Mouse (Mus musculus): Measurements from ENCODE around the gene Mcm3. TPM values are rescaled to one million over a fixed set of nuclear protein-coding genes. Genes with fewer than 3 reads are reported as not detected.

Mcm3 gene
- polyA plus RNA-seq, 1 experiment from 2014 or later, result 67.6 TPM

GRCm38 (mm10) chr1:20832473-20833140 lies 12.5 kb upstream of the Mcm3 start:
- WGBS, result 66% methylated on average over 5 of the region's 5 CpGs
- Histone ChIP-seq H3K9me3 (replicated peaks) (no peaks in the 10 kb centered on the region), H3K4me1 (replicated peaks) (no peaks in the 10 kb centered on the region), H3K27ac (no peak overlapping the region), H3K4me2 (no peak overlapping the region), H3K9ac (no peak overlapping the region), H3K4me3 (no peak overlapping the region), H3K27me3 (no peaks in the 10 kb centered on the region), H3K36me3 (no peaks in the 10 kb centered on the region)
- no peak for ATAC-seq (replicated peaks; ENCODE audit: insufficient number of reproducible peaks, insufficient read depth, low FRiP score, low read depth)

- H3K4me1 ChIP-seq (replicated peaks), result no peaks in the 10 kb centered on the region
- no peak for ATAC-seq (replicated peaks; ENCODE audit: insufficient number of reproducible peaks, insufficient read depth, low FRiP score, low read depth)
- H3K4me3 ChIP-seq, result no peak overlapping the region
- no peak overlapping the region for H3K27ac ChIP-seq
- H3K36me3 ChIP-seq, result no peaks in the 10 kb centered on the region
- H3K9me3 ChIP-seq (replicated peaks), result no peaks in the 10 kb centered on the region
- H3K27me3 ChIP-seq, result no peaks in the 10 kb centered on the region
- no peak overlapping the region for H3K4me2 ChIP-seq
- H3K9ac ChIP-seq, result no peak overlapping the region
- WGBS, result 65% methylated on average over 1 of the region's 1 CpGs
Measured at GRCm38 (mm10) chr1:20830546-20830945, 10.4 kb upstream of the Mcm3 start.

GRCm38 (mm10) chr1:20828061-20828460 lies 7.9 kb upstream of the Mcm3 start:
- 79% methylated on average over 2 of the region's 2 CpGs for WGBS
- no peaks in the 10 kb centered on the region for H3K4me1 ChIP-seq (replicated peaks)
- H3K27ac ChIP-seq, result no peak overlapping the region
- no peak overlapping the region for H3K4me3 ChIP-seq
- H3K9ac ChIP-seq, result no peak overlapping the region
- H3K36me3 ChIP-seq, result no peaks in the 10 kb centered on the region
- H3K4me2 ChIP-seq, result no peak overlapping the region
- no peak for ATAC-seq (replicated peaks; ENCODE audit: insufficient number of reproducible peaks, insufficient read depth, low FRiP score, low read depth)
- H3K9me3 ChIP-seq (replicated peaks), result no peaks in the 10 kb centered on the region
- H3K27me3 ChIP-seq, result no peaks in the 10 kb centered on the region

- H3K4me1 ChIP-seq (replicated peaks), result no peaks in the 10 kb centered on the region; the same call in 1 of the 2 replicates
Measured at GRCm38 (mm10) chr1:20825036-20825435, 4.9 kb upstream of the Mcm3 start.

GRCm38 (mm10) chr1:20823906-20824305 lies 3.8 kb upstream of the Mcm3 start:
- H3K9ac ChIP-seq, result no peak overlapping the region
- WGBS, result 73% methylated on average over 2 of the region's 2 CpGs

More at GRCm38 (mm10) chr1:20825036-20825435, 4.9 kb upstream of the Mcm3 start:
- no peak overlapping the region for H3K4me3 ChIP-seq
- no peaks in the 10 kb centered on the region for H3K27me3 ChIP-seq
- H3K27ac ChIP-seq, result no peak overlapping the region
- H3K4me2 ChIP-seq, result no peak overlapping the region
- ATAC-seq (replicated peaks; ENCODE audit: insufficient number of reproducible peaks, insufficient read depth, low FRiP score, low read depth), result no peak
- no peaks in the 10 kb centered on the region for H3K36me3 ChIP-seq
- no peaks in the 10 kb centered on the region for H3K9me3 ChIP-seq (replicated peaks)
- H3K9ac ChIP-seq, result no peak overlapping the region

GRCm38 (mm10) chr1:20823471-20823870 lies 3.4 kb upstream of the Mcm3 start:
- no peak overlapping the region for H3K4me3 ChIP-seq
- H3K4me1 ChIP-seq (replicated peaks), result peaks cover 3% of the 10 kb centered on the region
- H3K4me2 ChIP-seq, result no peak overlapping the region
- H3K9ac ChIP-seq, result no peak overlapping the region
- 58% methylated on average over 4 of the region's 4 CpGs for WGBS
- H3K27me3 ChIP-seq, result no peaks in the 10 kb centered on the region
- H3K36me3 ChIP-seq, result no peaks in the 10 kb centered on the region
- no peak for ATAC-seq (replicated peaks; ENCODE audit: insufficient number of reproducible peaks, insufficient read depth, low FRiP score, low read depth)
- H3K9me3 ChIP-seq (replicated peaks), result no peaks in the 10 kb centered on the region
- no peak overlapping the region for H3K27ac ChIP-seq

More at GRCm38 (mm10) chr1:20823906-20824305, 3.8 kb upstream of the Mcm3 start:
- Histone ChIP-seq H3K27ac (no peak overlapping the region), H3K4me1 (replicated peaks) (no peaks in the 10 kb centered on the region; the same call in 1 of the 2 replicates), H3K36me3 (no peaks in the 10 kb centered on the region), H3K27me3 (no peaks in the 10 kb centered on the region), H3K4me3 (no peak overlapping the region), H3K9me3 (replicated peaks) (no peaks in the 10 kb centered on the region), H3K4me2 (no peak overlapping the region)
- ATAC-seq (replicated peaks; ENCODE audit: insufficient number of reproducible peaks, insufficient read depth, low FRiP score, low read depth), result no peak

GRCm38 (mm10) chr1:20820959-20821358 lies 847 bp upstream of the Mcm3 start:
- no peak for ATAC-seq (replicated peaks; ENCODE audit: insufficient number of reproducible peaks, insufficient read depth, low FRiP score, low read depth)
- no peak overlapping the region for H3K27ac ChIP-seq
- WGBS, result 76% methylated on average over 4 of the region's 4 CpGs
- H3K9ac ChIP-seq, result no peak overlapping the region
- H3K36me3 ChIP-seq, result peaks cover 12% of the 10 kb centered on the region
- H3K27me3 ChIP-seq, result no peaks in the 10 kb centered on the region
- peaks cover 7% of the 10 kb centered on the region for H3K4me1 ChIP-seq (replicated peaks)
- H3K4me3 ChIP-seq, result no peak overlapping the region
- no peaks in the 10 kb centered on the region for H3K9me3 ChIP-seq (replicated peaks)
- H3K4me2 ChIP-seq, result no peak overlapping the region

GRCm38 (mm10) chr1:20817596-20817995 lies 2.5 kb downstream of the Mcm3 start:
- Histone ChIP-seq H3K4me2 (no peak overlapping the region), H3K27ac (no peak overlapping the region), H3K9ac (no peak overlapping the region), H3K9me3 (replicated peaks) (no peaks in the 10 kb centered on the region), H3K4me1 (replicated peaks) (peaks cover 7% of the 10 kb centered on the region), H3K36me3 (peaks cover 34% of the 10 kb centered on the region), H3K4me3 (no peak overlapping the region), H3K27me3 (no peaks in the 10 kb centered on the region)
- WGBS, result 83% methylated on average over 12 of the region's 12 CpGs
- no peak for ATAC-seq (replicated peaks; ENCODE audit: insufficient number of reproducible peaks, insufficient read depth, low FRiP score, low read depth)

- no peak overlapping the region for H3K9ac ChIP-seq
- H3K36me3 ChIP-seq, result peaks cover 38% of the 10 kb centered on the region
- H3K4me3 ChIP-seq, result no peak overlapping the region
- no peaks in the 10 kb centered on the region for H3K9me3 ChIP-seq (replicated peaks)
- H3K27ac ChIP-seq, result no peak overlapping the region
- H3K4me2 ChIP-seq, result no peak overlapping the region
- no peak for ATAC-seq (replicated peaks; ENCODE audit: insufficient number of reproducible peaks, insufficient read depth, low FRiP score, low read depth)
- H3K27me3 ChIP-seq, result no peaks in the 10 kb centered on the region
- WGBS, result 68% methylated on average over 9 of the region's 9 CpGs
- H3K4me1 ChIP-seq (replicated peaks), result peaks cover 7% of the 10 kb centered on the region
Measured at GRCm38 (mm10) chr1:20817172-20817571, 2.9 kb downstream of the Mcm3 start.

GRCm38 (mm10) chr1:20814521-20814920 lies 5.6 kb downstream of the Mcm3 start:
- no peaks in the 10 kb centered on the region for H3K27me3 ChIP-seq
- peaks cover 7% of the 10 kb centered on the region for H3K4me1 ChIP-seq (replicated peaks)
- no peak overlapping the region for H3K27ac ChIP-seq
- H3K9ac ChIP-seq, result no peak overlapping the region
- WGBS, result 86% methylated on average over 8 of the region's 8 CpGs
- H3K36me3 ChIP-seq, result peaks cover 63% of the 10 kb centered on the region
- no peak for ATAC-seq (replicated peaks; ENCODE audit: insufficient number of reproducible peaks, insufficient read depth, low FRiP score, low read depth)
- no peak overlapping the region for H3K4me3 ChIP-seq
- H3K9me3 ChIP-seq (replicated peaks), result no peaks in the 10 kb centered on the region
- no peak overlapping the region for H3K4me2 ChIP-seq

- H3K4me1 ChIP-seq (replicated peaks), result no peaks in the 10 kb centered on the region
- no peak overlapping the region for H3K9ac ChIP-seq
- ATAC-seq (replicated peaks; ENCODE audit: insufficient number of reproducible peaks, insufficient read depth, low FRiP score, low read depth), result no peak
- H3K27me3 ChIP-seq, result no peaks in the 10 kb centered on the region
- 91% methylated on average over 10 of the region's 10 CpGs for WGBS
- no peak overlapping the region for H3K27ac ChIP-seq
- no peak overlapping the region for H3K4me2 ChIP-seq
- H3K4me3 ChIP-seq, result no peak overlapping the region
- H3K36me3 ChIP-seq, result peaks cover 88% of the 10 kb centered on the region
- H3K9me3 ChIP-seq (replicated peaks), result no peaks in the 10 kb centered on the region
Measured at GRCm38 (mm10) chr1:20804526-20804925, 15.6 kb downstream of the Mcm3 start.

GRCm38 (mm10) chr1:20801682-20802390 lies 18.3 kb downstream of the Mcm3 start:
- no peak for ATAC-seq (replicated peaks; ENCODE audit: insufficient number of reproducible peaks, insufficient read depth, low FRiP score, low read depth)
- Histone ChIP-seq H3K27me3 (no peaks in the 10 kb centered on the region), H3K4me2 (no peak overlapping the region), H3K9me3 (replicated peaks) (no peaks in the 10 kb centered on the region), H3K27ac (no peak overlapping the region), H3K4me3 (no peak overlapping the region), H3K36me3 (peaks cover 66% of the 10 kb centered on the region), H3K4me1 (replicated peaks) (no peaks in the 10 kb centered on the region), H3K9ac (no peak overlapping the region)
- WGBS, result 81% methylated on average over 8 of the region's 8 CpGs
